Mouse (Mus musculus): ENCODE measurements at regions not wholly inside any gene's neighbourhood (a gene's known extent, or its start where the extent isn't known, plus 50 kb on each side); places are given as distances from the start of the nearest gene placed in this dataset.
"Not testable (repeated sequence)": the region's sequence is repeated elsewhere in the genome, so short reads cannot be mapped to it uniquely, and the experiment has no call there.

DNA sequence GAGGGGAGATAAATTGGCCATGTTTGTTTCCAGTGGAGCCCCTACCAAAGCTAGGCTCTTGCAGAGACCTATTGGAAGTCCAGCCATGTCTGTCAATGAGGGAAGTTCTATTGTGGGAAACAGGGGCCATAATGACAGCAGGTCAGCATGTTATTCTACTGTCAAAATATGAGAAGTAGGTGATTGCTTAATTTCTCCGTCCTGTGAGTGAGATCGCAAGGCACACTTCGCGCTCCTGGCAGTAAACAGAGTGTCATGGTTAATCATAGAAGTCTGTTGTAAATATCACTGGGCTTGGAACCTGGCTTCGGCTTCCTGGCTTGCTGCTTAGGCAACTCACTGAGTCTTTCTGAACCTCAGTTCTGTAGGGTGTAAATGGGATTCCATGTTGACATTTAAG lies 72.5 kb upstream of the Ccdc122 start:
- DNase-seq (ENCODE audit: low spot score in 2 of 2), result no peak

DNA sequence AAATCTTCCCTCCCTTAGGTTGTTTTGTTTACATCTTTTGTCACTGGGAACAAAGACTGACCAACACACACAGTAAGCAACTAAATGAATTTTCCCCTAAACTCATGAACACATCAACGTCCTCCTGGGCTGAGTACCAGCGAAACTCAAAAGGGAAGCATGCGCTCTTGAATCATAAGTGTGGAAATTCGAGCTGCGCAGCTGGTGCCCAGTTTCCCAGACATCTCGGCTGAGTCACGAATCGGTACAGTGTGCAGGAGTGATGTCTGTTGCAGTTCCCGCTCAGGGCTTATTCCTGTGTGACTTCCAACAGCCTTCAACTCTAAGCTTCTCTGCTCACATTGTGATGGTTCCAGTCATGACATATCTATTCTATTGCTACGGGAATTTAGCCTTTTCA lies 77.7 kb upstream of the Ccdc122 start:
- no peak for DNase-seq (ENCODE audit: low spot score in 2 of 2)

DNA sequence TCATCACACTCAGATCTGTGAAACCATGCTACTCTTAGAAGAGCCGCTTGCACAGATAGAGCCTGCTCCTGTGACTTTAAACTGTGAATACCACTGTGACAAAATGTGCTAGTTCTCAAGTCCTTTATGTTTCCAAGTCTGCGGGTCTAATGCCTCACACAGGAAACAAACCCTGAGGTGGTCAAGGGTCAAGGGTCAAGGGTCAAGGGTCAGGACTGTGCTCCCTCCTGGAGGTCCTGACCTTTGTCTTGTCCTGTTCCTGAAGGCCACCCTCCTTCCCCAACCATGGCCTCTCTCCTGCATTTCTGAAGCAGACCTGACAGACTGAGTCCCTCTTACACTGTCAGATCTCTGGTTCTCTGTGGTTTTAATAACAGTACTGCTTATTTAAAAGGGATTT lies 79.4 kb upstream of the Ccdc122 start:
- DNase-seq (ENCODE audit: low spot score in 2 of 2), result no peak

DNA sequence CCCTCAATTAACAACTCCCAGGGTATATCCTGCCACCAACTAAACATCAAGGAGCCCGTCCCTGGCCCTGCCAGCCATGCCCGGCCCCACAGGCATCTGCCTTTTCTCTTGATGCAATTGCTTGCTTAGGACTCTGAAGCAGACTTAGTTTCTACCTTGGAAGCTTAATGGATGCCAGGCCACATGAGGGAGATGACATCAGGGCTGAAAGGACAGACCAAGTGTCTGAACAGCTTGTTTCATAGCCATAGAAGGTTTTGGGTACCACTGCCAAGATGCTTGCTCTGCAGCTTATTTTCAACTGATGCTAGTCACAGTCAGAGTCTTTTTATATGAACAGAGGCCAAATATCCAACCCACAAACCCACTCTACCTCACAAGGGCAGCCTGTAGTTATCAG lies 83.4 kb upstream of the Ccdc122 start:
- no peak for DNase-seq (ENCODE audit: low spot score in 2 of 2)

DNA sequence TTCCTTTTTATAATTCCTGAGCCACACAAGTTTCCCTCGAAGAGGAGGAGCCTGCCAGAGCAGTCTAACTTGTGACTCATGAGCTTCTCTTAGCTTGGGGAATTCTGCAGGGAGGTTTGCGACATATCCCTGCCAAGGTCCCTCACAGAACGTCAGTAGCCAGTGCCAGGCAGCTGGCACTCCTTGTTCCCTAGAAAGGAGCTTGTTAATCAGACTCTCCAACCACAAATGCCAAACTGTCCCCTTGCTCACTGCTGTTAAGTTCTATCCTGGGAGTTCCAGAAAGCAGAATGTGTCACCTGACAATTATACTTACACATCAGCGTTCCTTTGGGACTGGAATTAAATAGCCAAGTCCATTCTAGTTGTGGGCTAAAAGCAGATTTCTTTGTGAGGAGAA lies 85.1 kb upstream of the Ccdc122 start:
- peak; percentile 73 to 76 for DNase-seq (ENCODE audit: low spot score in 2 of 2)

DNA sequence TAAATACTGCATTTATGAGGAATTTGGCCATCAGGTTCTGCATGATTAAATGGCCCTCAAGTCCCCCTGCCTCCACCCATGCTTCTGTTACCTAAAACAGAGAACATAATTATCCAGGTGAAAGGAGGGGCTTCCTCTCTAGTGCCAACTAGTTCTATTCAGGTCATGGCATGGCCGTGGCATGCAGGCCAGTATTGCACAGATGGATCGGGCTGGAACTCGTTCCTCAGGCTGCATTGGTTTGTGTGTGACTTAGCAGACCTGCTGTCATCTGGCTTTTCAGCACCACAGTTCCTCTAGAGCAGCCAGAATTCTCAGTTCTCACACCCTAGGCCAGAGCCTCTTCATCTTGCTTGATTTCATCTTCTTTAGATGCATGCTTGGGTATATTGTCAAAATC lies 87.2 kb upstream of the Ccdc122 start:
- no peak for DNase-seq (ENCODE audit: low spot score in 2 of 2)

DNA sequence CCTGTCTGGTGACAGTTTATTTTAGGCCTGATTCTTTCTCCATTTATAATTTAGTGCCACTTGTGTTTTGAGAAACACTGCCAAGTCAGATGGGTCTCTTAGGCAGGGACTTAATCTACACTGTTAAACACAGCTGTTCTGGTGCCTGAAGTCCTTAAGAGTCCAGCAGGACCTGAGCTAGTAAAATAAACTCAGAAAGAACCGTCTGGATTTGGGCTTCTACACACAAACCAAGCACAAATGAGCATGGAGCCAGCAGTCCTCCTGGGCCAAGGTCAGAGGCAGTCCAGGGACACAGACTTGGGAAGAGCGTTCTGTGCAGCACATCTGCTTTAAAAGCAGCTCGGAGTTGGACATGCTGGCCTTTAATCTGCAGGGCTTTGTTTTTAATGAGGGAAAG lies 87.6 kb upstream of the Ccdc122 start:
- peak; percentile 68 to 74 for DNase-seq (ENCODE audit: low spot score in 2 of 2)

DNA sequence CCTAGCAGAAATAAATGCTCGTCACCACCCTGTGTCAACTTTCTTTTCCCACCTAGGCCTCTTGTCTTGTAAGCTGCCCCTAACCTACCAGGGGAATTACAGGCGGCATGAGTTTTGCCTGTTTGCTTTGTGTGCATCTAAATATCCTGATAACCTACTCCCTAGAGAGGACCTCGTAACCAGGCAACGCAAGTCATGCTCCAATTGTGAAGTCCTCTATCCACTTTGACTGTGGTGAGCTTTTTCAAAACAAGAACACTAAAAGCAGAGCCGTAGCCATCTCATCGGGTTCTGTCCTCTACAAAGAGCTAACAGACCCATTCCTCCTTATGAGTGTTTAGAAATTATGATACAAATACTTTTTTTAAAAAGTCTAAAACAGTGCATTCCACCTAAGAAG lies 88.1 kb upstream of the Ccdc122 start:
- peak in 1 of 2 experiments; percentile 26 for DNase-seq (ENCODE audit: low spot score in 2 of 2)

DNA sequence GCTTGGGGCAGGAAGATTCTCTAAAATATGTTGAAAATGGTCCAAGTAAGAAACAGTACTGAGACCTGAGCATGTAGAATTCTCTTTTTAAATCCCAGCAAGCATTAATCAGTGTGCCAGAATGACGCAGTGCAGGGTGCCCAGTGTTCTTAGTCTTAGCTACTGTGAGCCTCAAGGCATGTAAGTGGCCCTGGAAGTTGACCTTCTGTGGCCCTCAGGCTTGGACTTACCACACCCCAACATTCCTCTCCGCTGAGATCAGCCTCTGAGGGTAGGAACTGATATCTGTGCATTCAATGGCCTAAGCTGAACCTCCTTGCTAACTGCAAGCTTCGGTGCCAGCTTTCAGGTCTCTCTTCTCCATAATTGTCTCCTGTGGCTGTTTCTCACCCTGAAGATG lies 89.4 kb upstream of the Ccdc122 start:
- DNase-seq (ENCODE audit: low spot score in 2 of 2), result peak; percentile 35 to 55

DNA sequence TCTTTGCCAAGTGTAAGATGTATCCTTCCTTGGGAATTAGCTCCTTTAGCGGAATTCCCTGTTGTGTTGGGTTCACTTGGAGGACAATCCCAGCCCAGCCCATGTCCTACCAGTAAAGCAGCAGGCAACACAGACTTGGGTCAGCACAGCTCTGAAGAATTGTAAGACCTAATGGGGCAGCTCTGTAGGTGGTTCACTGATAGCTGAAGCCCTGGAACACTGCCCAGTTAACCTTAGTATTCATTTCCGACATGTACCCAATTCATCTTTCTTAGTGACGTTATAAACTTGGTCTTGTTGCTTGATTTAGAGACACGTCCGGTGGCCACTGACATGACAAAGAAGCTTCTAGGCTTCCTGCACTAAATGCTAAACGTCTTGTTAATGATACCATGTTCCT lies 90.9 kb upstream of the Ccdc122 start:
- no peak for DNase-seq (ENCODE audit: low spot score in 2 of 2)

DNA sequence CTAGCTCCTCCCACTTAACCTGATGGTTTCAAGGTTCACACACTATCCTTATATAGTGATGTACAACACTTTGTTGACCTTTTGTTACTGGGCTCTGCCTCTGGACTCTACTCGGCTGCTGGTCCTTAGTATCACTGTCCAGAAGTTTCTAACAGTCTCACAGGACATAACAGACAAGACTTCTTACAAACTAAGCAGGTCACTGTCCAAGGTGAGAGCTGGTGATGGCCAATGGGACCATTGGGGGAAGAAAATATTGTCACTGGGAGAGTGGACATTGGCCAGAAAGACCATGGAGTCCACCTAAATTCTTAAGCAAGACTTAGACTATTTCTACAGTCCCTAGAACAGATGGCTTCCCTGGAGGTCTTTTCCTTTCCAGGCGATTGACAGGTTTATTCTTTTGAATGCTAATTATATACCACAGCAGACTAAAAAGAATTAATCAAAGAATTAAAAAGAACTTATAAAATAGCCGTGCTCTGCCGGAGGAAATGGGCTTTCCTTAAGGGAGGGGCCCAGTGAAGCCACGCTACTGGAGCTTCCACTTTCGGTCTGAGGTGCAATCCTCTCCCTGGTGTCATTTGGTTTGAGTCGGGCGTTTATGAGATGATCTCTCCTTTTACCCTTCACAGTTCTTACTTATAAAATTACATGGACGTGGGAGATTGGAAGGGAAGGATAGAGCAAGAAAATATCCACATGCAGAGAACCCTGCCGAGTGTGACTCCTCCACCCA lies 94.9 kb upstream of the Ccdc122 start:
- no peak for DNase-seq (ENCODE audit: low spot score in 2 of 2)

DNA sequence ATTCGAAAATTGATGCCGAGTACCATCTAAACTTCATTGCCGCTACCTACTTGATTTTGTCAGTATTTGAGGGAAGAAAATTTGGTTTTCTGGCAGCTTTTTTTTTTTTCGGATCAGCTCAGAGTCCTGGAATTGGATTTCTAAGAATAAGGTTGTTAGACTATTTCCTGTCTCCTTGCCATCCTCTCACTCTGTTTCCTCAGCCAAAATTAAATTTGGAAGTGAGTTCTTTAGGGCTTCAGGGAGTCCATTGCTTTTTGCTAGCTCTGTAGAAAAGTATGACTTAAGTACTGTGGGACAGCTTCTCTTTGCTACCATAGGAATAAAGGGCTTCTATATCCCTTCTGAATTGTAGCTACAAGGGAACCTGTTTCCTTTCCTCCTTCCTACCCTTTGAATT lies 96.1 kb upstream of the Ccdc122 start:
- DNase-seq (ENCODE audit: low spot score in 2 of 2), result no peak

DNA sequence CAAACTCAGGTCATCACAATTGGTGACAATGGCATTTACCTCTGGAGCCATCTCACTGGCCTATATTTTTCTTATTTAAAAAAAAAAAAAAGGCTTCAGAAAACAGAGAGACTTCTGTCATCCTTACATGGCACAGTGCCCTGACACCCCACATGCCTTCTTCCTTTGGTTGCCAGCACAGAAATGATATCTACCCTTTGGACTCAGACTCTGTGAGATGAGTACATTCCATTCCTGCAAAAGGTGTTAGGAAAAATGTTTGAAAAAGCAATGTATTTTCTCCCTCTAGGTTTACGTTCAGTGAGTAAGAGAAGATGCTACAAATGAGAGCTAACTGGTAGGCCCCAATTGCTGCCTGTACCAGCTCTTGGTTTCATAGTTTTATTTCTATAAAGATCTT lies 99.9 kb upstream of the Ccdc122 start:
- DNase-seq (ENCODE audit: low spot score in 2 of 2), result no peak

DNA sequence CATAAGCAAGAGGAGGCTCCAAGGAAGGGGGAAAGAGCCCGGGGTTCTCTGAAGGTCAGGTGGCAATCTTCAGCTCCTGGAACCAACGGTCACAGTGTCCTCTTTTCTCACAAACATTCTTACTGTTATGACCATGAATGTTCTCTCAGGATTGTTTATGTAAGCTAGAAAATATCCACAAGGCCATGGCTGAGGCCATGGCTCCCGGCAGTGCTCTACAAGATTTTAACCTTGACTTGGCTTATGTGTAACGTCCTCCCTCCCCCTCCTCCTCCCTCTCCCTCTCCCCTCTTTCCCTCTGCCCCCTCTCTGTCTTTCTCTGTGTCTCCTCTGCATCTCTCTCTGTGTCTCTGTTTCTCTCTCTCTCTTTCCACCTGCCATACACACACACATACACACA lies 100.5 kb upstream of the Ccdc122 start:
- DNase-seq (ENCODE audit: low spot score in 2 of 2), result not testable (repeated sequence)

DNA sequence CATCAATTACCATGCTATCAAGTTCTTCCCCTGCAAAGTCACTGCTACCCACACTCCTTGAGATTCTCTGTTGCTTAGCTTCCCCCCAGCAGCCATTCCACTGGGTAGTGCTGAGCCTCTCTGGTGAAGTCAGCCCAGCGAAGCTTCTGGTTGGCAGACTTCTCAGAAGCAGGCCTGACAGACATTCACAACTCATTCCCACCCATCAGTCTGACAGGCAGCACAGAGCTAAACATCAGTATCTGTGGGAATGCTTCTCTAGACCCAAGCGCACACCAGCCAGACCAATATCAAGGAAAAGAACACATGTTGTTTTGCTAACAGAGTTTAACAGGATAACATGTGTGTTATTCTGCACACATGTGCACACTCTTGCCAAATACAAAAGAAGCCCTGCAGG lies 101.1 kb upstream of the Ccdc122 start:
- no peak for DNase-seq (ENCODE audit: low spot score in 2 of 2)

DNA sequence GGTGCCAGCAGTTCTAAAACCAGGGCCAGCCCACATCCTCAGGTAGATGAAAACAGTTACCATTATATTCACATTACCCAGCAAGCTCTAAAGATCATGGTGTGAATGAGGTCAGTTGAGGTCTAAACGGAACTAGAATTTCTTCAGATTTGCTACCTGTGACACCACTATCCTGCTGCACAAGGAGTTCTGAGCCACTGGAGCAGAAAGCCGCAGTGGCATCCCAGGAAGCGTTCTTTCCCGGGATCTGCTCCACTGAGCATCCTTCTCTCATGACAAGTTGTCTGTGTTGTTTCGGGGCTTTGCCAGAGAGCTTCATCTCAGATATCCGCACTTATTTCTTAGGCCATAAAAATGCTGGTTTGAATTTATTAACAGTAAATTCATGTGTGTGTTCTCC lies 103.7 kb upstream of the Ccdc122 start:
- no peak for DNase-seq (ENCODE audit: low spot score in 2 of 2)

DNA sequence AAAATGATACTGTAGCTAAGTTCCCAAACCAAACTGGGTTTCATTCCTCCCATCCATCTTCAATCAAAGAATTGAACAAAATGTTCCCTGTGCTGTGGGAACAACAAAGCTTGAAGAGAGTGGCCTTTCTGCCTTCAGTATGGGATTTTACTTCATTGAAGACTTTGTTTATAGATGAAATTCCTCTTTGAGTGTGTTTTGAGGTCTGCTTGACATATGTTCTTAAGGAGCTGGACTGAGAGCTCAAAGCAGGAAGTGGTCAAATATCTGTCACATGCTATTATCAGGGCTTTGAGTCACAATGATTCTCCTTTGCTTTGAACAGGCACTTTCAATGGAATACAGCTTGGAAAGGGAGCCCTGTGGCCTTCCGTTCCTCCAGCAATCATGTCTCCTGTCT lies 105.2 kb upstream of the Ccdc122 start:
- DNase-seq (ENCODE audit: low spot score in 2 of 2), result no peak

DNA sequence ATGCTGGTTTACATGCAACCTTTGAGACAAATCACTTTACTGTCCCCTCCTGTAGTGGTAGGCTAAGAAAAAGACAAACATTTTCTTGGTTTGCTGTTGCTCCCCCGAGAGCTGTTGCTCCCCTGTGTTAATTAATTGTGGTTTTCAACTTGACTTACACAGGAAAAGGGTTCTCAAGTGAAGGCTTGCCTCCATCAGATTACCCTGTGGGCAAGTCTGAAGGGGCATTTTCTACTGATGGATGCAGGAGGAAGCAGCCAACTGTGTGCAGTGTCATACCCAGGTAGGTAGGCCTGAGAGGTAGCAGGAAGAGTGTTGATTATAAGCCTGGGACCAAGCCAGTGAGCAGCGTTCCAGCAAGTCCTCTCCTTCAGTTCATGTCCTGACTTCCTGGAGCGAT lies 107.0 kb upstream of the Ccdc122 start:
- DNase-seq (ENCODE audit: low spot score in 2 of 2), result no peak

DNA sequence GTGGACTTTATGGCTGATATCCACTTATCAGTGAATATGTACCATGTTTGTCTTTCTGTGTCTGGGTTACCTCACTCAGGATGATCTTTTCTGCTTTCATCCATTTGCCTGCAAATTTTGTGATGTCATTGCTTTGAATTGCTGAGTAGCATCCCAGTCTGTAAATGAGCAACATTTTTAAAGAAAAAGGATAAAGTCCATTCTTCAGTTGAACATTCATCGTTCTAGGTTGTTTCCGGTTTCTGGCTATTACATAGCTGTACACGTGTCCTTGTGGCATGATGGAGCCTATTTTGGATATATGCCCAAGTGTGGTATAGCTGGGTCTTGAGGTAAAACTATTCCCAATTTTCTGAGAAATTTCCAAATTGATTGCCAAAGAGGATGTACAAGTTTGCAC lies 107.9 kb upstream of the Ccdc122 start:
- no peak for DNase-seq (ENCODE audit: low spot score in 2 of 2)

DNA sequence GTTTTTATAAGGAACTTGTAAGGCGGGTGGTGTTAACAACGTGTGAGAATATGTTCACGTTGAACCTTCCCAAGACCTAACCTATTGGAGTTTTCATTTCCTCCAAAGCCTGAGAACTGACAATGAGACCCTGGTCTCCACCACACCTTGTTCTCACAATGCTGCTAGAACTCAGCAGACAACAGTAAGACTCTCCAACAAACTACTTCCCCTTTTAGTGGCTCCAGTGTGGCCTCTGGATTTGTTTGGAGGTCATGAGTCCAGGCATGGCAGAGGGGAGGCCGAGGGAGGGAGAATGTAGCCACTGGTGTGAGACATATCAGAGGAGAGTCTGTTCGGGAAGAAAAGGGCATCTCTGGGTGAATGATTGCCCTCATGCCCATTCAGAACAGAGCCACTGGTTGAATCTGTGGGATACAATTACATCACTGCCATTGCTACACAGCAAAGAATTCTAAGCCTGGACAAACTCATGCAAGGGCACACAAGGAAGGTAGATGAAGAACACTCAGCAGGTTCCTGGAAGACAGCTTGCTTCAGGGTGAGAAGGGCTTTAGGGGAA lies 109.2 kb upstream of the Ccdc122 start:
- DNase-seq (ENCODE audit: low spot score in 2 of 2), result no peak

DNA sequence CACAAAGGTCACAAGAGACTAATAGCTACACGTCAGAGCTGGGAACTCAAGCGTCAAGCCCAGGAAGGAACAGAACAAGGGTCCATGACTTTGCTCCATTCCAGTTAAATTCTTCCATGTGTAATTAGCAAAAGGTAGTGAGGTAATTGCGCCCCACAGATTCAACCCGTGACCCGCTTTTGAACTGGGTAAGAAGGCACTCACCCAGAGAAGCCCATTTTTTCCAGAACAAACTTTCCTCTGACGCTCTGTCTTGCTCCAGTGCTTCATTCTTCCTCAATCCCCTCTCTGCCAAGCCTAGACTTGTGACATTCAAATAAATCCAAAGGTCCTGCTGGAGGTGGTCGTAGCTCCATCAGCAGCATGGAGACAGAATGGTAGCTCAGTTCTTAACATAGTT lies 110.2 kb upstream of the Ccdc122 start:
- no peak for DNase-seq (ENCODE audit: low spot score in 2 of 2)

DNA sequence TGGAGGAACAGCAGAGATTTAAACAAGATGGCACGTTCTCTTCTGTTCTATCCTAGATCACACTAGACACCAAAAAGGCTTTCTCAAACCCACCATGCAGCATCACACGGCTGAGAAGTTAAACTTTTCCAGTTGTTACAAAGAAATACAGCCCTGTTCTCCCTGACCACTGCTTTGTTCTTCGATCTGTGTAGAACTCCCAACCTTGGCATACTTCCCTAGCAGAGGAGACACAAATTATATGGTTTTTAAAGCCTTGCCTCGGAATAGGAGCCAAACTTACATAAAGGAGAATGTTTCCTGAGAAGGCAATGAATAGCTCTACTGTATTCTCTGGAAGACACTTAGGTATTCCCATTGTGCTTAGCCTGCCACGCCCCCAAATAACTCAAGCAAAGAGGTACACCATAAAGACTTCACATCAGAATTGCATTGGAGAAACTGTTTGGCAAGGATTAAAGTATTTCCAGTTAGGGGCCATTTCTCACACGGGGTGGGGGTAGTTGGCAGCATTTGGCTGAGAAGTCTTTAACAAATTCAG lies 114.1 kb upstream of the Ccdc122 start:
- no peak for DNase-seq (ENCODE audit: low spot score in 2 of 2)

DNA sequence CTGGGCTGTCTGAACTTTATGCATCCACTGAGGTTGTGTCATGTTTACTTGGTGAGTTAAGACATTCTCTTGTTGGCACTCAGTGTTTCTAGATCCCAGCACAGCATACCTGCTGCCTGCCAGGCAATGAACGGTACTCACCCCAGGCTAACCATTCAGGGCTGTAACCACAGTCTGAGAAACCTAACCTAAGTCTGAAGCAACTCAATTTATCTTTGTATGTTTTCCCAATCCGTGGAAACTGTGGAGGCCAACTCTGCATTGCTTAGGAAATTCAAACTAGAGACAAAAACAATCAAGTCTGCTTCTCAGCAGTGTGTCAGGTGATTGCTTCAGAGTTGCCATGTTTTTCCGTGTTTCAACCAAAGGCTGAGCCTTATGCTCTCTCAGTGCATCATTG lies 118.5 kb upstream of the Ccdc122 start:
- DNase-seq (ENCODE audit: low spot score in 2 of 2), result no peak
